Mouse (Mus musculus): ENCODE results near the gene Evc2.
A peak's percentile ranks its signal among the peaks of the same experiment; 100 is the strongest.

Evc2 gene

DNA sequence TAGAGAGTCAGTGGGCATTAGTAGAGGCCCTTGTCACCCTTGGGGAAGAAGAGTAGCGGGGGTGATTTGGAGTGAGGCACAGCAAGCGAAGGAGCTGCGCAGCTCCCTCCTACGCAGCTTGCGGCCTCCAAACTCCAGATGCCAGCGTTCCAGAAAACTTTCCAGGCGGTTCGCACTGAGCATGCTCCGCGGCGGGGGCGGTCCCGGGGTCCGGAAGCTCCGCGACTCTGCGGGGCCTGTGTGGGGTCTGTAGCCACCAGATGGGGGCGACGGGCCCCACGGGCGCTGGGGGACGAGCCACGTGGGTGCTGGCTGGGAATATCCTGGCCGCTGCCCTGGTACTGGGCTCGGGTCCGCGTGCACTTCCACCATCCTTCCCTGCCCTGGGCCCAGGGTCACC lies at the start of gene Evc2:
TSS of gene Evc2 (plus strand) at position 212 of the 400 bp plus-strand sequence.
- DNase-seq (ENCODE audit: low spot score), result peak; percentile 66

DNA sequence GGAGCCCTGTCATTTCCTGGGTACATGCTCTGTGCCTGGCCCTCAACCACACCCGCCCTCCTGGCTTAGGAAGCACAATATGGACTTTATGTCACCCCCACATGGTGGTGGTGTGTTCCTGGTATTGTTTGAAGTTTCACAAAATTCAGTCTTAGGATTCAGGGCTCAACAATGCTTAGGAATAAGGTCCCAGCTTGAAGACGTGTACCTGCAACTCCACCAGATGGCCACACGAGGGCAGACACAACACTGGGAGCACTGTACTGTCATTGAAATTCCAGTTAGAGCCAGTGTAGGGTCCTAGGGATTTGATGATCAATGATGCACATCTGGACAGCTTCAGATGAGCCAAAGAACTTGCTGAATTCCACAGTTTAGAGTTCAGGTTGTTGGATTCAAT lies 49.1 kb upstream of the Evc2 start:
- DNase-seq (ENCODE audit: low spot score), result peak; percentile 18

DNA sequence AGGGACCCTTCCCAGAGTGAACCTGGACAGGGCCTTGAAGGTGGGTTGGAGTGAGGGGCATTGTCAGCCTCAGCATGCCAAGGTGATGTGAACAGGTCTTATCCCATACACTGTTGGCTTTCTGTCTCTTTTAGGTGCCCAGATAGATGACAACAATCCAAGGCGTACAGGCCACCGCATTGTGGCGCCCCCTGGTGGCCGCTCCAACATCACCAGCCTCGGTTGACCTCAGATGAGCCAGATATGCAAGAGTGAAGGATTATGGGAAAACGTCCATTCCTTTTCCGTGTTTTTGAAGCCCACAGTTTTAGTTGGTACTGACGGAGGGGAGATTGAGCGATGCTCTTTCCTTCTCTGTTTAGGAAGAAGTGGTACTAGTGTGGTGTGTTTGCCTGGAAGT lies 47.3 kb upstream of the Evc2 start:
- DNase-seq (ENCODE audit: low spot score), result no peak

GRCm38 (mm10) chr5:37296717-37297116 lies 41.6 kb upstream of the Evc2 start:
- DNase-seq (ENCODE audit: low spot score), result no peak

DNA sequence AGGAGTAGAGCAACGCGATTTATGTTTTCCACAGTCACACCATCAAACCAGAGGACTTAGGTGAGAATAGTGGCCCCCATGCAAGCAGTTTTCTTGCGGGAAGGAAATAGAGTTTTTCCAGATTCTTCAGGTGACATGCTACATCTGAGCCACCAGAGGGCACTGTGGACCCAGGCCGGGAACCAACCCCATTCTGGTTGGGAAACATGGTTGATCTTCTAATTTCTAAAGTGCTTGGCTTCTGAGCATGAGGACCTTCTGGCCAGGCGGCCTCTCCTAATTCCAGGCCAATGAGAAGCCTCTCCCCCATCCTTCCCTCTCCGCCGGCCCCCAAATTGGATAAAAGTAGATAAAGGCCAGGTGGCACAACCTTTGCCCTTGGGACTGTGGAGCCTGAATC lies 39.9 kb upstream of the Evc2 start:
- peak; percentile 40 for DNase-seq (ENCODE audit: low spot score)

- DNase-seq (ENCODE audit: low spot score), result no peak
Measured at GRCm38 (mm10) chr5:37310026-37310425, 28.3 kb upstream of the Evc2 start.

GRCm38 (mm10) chr5:37312980-37313722 lies 25.1 kb upstream of the Evc2 start:
- DNase-seq (ENCODE audit: low spot score), result no peak

GRCm38 (mm10) chr5:37318715-37319114 lies 19.6 kb upstream of the Evc2 start:
- no peak for DNase-seq (ENCODE audit: low spot score)

DNA sequence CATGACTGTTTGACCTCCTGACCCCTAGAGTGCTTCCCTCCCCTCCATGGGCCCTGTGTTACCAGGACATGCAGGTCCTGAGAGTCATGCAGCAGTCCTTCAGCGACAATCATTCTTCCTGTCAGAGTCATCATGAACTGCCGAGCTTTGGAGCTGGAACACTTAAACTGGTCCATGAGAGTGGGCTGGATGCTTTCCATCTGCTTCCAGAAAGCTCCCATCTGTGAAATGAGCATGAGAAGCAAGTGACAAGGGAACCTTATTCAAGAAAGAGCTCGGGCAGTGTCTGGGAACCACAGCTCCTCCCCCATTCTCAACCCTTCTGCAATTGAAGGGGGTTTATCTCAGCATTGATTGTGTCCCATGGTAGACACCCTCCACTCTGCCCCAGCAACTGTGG lies 18.1 kb upstream of the Evc2 start:
- no peak for DNase-seq (ENCODE audit: low spot score)

DNA sequence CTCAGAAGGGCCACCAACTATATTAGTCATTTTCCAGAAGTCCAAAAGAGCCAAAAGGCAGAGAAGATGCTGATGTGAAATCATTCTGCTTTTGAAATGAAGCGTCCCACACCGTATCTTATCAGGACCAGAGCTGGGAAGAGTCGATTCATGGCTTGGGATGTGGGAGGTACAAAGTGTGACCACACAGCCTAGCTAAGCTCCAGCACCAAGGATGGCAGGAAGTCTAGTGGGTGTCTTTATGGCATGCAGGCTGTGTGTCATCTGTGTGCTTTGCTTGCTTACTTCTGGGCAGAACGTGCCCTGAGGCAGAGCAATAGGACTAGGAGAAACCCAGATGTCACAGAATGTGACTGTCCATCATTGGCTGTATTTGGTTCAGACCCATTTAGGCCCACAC lies 17.5 kb upstream of the Evc2 start:
- no peak for DNase-seq (ENCODE audit: low spot score)

DNA sequence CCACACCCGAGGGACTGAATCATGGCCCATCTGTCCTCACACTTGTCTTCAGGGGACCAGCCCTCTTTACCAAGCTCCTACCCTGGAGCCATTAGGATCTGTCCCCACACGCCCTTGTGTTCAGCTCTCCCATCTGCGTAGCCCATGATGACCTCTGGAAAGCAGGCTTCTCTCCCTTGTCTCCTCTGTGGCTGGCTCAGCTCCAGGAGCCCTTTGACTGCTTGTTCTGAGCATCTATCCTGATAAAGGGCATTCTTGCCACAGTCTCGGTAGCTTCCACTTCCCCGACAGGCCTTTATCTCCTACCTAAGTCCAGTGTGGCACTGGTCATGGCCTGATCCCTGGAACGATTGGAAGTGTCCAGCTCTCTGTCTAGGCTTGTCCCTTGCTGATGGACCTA lies 11.6 kb upstream of the Evc2 start:
- no peak for DNase-seq (ENCODE audit: low spot score)

DNA sequence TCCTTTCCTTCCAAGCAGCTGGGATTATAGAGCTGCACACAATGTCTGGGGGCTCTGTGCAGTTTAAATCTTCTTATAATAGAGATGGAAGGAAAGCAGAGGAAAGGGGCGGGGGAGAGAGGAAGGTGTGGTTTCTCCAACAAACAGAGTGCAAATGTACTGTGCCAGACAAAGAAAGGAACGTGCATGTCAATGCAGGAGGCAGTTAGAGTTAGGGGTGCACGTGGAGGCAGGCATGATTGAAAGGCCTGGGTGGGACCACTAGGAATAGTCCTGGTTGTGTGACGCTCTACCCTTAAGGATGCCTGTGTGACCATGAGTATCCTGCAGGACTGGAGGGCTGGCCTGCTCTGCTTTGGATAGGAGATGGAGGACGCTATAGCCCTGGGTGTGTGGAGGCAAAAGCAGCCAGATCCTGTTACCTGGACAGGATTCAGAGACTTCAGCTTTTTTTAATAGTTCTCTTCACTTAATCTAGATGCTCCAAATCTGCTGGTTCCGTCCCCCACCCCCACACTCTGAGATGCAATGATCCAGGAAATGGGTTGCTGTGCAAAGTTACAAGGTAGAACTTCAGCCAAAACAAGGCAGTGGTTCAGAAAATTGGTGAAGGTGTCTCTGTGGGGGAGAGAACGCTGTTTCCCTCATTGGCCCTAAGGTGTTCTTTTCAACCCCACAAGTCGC lies 7.7 kb upstream of the Evc2 start:
- DNase-seq (ENCODE audit: low spot score), result no peak

DNA sequence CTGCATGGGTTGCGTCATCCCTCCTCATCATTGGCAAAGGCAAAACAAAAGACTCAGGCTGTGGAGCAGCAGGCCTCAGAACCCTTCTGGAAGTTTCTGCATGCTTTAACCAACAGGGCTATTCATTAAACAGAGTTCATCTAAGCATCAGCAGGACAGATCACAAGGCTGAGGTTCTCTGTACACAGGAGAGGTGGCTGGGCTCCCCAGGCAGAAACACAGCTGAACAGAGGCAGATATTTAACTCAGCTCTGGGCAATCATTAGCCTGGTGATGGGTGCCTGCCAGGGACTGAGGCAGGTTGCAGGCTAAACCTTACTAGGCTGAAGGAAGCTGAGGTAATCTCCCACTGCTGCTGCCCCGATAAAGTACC lies 7.2 kb upstream of the Evc2 start:
- no peak for DNase-seq (ENCODE audit: low spot score)

- no peak for DNase-seq (ENCODE audit: low spot score)
Measured at GRCm38 (mm10) chr5:37332066-37332465, 6.2 kb upstream of the Evc2 start.

DNA sequence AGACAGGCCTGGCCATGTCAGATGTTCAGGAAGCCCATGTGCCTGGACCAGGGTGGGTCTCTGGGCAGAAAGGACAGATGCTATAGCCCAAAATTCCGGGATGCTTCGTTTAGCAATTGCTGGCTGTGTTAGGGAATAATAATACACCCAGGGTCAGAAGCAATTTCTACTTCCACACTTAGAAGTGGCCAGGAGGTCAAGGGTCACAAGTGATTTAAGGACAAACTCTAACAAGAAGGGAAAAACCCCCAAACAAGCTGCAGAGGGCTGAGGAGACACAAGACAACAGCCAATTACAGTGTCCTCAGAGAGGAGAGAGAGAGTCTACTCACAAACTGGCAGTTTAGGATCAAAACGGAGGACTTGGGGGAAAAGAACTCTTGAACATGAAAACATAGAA lies 3.2 kb upstream of the Evc2 start:
- DNase-seq (ENCODE audit: low spot score), result no peak

DNA sequence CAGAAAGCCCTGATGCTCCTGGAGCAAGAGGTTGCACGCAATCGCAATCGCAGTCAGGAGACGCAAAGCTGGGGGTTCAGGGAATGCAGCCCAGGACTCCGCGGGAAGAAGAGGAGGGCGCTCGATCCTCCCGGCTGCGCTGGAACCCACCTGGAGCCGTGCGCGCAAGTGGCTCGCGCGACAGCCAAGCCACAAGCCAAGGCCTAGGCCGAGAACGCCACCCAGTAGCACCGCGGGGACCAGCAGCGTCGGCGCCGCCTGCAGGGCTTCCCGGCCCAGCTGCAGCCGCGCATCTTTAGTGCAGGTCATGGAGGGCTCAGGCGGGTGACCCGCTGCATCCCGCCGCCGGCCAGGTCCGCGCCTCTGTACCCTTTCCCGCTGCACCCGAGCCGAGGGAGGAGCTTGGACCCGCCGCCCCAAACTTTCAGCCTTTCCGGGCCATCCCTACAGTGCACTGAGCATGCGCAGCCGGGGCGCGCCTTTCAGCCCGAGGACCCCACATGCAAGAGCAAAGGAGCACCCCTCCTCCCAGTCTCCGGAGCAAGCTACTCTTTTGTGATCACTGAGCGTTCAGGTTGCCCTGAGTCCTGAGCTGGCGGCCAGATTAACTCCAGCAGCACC lies 1.7 kb upstream of the Evc2 start, which contains the start of gene Evc:
TSS of gene Evc (minus strand) at position 410 of the 621 bp plus-strand sequence.
- peak; percentile 68 for DNase-seq (ENCODE audit: low spot score)

DNA sequence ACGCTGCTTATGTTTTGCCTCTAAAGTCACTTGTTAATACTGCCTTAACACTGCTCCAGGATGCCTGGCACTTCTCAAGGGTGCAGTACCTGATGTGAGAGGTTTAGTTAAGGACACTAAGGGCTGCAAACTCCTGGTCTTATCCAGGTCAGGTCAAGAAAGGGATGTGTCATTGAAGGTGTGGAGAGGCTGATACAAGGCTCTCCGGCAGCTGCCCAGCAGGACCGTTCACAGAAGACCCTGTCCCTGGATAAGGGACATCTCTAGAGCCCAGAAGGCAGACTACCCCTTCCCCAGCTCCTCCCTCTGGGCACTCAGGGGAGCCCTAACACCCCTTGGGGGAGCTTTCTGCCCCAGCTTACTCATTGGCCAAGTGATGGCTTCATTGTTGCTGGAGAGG lies 603 bp upstream of the Evc2 start:
- DNase-seq (ENCODE audit: low spot score), result no peak

GRCm38 (mm10) chr5:37343962-37344361 lies 5.7 kb downstream of the Evc2 start:
- no peak for DNase-seq (ENCODE audit: low spot score)

- DNase-seq (ENCODE audit: low spot score), result no peak
Measured at GRCm38 (mm10) chr5:37351791-37352190, 13.5 kb downstream of the Evc2 start.

- peak; percentile 46 for DNase-seq (ENCODE audit: low spot score)
Measured at GRCm38 (mm10) chr5:37354385-37354784, 16.1 kb downstream of the Evc2 start.

- DNase-seq (ENCODE audit: low spot score), result no peak
Measured at GRCm38 (mm10) chr5:37356027-37356426, 17.7 kb downstream of the Evc2 start.

- DNase-seq (ENCODE audit: low spot score), result no peak
Measured at GRCm38 (mm10) chr5:37362618-37363017, 24.3 kb downstream of the Evc2 start.

- no peak for DNase-seq (ENCODE audit: low spot score)
Measured at GRCm38 (mm10) chr5:37363284-37363683, 25.0 kb downstream of the Evc2 start.
